Mouse (Mus musculus): ENCODE results near the gene Map4k3.

Gene Map4k3

GRCm38 (mm10) chr17:80729825-80730224 is 1.5 kb upstream of the Map4k3 start:
- peak; percentile 19 for DNase-seq (ENCODE audit: low read depth)

DNA sequence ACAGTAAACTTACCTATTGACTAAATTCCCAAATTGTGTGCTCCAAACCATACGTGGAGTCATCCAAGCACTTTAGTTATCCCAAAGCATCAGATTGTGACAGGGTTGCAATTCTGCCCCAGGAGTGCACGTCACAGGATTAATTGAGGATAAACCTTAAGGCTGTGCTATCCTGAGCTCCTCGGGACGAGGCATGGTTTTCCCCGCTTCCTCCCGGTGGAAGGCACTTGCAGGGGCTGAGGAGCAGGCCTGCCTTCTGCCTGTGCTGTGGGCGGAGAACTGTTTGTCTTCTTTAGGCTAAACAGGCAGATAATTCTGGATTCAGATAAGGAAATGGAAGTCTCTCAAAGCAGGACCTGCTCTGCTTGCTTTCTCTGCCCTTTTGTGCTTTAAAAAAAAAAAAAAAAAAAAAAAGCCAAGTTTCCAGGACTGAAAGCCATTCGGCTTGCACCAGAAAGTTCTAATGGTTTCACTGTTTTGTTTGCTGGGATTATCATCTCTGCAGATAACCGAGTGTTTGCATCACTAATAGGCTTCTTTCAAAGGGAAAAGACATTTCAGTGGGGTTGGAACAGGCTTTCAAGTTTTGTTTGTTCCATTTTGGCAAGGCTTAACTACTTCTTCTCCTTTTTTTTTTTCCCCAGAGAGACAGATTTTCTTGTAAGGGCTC is 930 bp upstream of the Map4k3 start:
- DNase-seq (ENCODE audit: low read depth), result no peak

DNA sequence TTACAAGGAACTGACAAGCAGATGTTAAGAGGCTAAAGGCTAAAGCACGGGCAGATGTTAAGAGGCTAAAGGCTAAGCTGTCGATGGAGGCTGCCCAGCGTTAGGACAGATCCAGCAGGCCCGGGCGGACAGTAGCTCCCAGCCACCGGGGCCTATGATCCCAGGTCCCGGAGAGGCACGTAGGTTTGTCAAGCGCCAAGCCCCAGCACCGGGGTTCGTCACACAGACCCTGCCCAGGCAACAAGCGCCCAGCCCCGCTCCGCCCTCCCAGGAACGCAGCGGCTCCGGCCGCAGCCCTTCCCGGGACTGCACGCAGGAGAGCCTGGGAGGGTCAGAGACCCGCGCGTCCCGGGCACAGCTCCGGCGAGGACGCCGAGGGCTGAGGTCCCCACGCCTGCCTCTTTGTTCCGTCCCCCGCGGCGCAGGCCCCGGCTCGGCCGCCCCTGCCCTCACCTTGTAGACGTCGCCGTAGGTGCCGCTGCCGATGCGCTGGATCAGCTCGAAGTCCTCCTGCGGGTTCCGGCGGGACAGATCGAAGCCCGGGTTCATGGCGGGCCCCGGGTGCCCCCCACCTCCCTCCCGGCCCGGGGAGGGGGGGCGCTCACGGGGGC is 839 bp downstream of the Map4k3 start:
- DNase-seq (ENCODE audit: low read depth), result peak; percentile 43

GRCm38 (mm10) chr17:80726821-80727220 is 1.5 kb downstream of the Map4k3 start:
- peak; percentile 3 for DNase-seq (ENCODE audit: low read depth)

DNA sequence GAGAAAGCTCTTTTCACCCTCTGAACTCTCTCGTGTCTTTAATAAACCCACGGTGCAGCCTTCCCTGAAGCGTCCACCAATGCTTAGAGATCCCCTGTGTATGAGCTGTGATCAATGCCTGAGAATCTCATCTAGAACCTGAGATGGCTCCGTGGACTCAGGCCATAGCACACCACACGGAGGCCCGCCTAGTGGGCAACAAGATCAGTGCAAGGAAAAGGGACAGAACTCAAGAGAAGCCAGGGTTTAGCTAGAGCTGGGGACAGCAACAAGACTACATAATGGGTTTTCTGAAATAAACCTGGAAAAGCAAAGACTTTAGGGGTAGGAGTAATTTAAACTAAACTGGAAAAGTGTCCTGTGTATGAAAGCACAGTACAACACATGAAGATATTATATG is 5.2 kb downstream of the Map4k3 start:
- no peak for DNase-seq (ENCODE audit: low read depth)

DNA sequence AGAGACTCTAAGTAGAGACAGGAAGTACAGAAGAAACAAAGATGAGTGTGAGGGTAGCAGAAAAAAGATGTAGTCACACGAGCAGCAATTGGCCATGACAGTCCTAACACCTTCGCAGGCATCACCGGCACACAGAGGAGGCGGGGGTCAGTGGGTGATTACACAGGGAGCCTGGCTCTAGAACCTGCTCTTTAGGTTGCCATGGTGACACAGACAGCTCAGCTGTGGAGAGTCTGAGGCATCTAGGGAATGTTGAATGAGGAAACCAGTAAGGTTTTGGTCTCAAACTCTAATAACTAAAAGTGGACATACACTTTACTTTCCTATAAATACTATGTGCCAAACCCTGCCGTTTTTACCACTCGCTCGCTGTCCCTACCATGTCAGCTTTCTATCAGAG is 6.6 kb downstream of the Map4k3 start:
- DNase-seq (ENCODE audit: low read depth), result no peak

DNA sequence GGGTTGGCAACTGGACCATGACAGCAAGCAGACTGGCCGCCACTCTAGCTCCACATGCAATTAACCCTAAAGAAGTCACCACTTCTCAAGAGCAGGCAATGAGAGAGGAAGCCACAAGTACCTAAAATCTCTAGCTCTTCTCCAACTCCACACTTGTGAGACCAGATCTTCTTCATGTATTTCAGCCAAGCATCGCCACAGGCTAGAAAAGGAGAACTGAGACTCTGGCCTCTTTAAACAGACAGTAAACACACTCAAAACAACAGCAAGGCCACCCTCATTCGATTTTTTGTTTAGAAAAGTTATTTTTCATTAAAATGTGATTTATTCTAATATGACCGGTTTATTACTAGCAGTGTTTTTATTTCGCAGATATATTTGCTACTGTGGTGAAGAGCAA is 9.0 kb downstream of the Map4k3 start:
- no peak for DNase-seq (ENCODE audit: low read depth)

DNA sequence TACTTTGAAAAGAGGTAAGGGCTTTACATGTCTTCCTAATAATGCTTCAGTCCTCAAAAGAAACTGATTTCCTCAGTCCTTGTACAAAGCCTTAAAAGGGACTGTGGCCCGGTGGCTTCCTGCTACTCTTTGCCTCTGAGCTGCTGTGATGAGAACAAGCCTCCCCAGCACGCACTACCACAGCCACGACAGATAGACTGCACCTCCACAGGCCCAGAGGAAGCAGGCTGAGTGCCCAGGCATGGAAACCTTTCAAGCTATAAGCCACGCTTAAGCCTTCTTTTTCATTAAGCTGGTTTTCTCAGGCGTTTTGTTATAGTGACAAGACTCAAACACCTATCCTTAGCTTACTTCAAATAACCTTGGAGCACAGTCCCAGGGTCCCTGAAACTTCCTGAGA is 10.0 kb downstream of the Map4k3 start:
- no peak for DNase-seq (ENCODE audit: low read depth)

- DNase-seq (ENCODE audit: low read depth), result no peak
Observed at GRCm38 (mm10) chr17:80713588-80713987, 14.7 kb downstream of the Map4k3 start.

- no peak for DNase-seq (ENCODE audit: low read depth)
Observed at GRCm38 (mm10) chr17:80709921-80710838, 18.1 kb downstream of the Map4k3 start.

GRCm38 (mm10) chr17:80708803-80709202 is 19.5 kb downstream of the Map4k3 start:
- no peak for DNase-seq (ENCODE audit: low read depth)

GRCm38 (mm10) chr17:80707176-80707575 is 21.1 kb downstream of the Map4k3 start:
- DNase-seq (ENCODE audit: low read depth), result no peak

DNA sequence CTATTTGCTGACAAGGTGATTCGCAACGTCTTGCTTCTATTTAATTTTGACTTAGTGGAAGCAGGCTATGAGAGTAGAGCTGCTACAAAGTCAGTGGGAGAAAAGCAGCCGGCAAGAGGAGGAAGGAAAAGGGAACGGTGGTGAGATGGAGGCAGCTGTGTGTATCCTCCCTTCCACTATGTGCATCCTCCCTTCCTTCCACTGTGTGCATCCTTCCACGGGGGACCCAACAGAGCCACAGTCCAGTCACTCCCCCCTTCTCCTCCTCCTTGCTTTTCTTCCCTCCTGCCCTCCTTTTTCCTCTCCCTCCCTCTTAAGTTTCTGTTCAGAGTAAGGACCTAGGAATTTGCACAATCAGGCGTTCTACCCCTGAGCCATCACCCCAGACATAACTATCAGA is 21.7 kb downstream of the Map4k3 start:
- DNase-seq (ENCODE audit: low read depth), result no peak

DNA sequence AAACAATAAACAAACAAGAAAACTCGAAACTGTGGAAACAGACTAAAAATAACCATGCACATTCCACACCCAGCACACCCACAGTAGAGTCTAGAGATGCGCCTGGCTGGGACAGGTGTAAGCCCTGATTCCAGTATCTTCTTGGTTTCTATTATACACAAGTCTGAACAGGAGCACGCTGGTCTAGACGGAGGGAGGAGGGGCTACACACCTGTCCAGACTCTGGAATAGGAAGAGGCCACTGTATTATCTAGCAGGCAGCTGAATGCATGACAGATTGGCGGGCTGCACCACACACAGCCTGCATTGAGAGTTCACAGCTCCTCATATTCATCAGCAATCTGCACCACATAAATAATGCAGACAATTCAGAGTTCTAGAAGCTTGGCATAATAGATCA is 26.6 kb downstream of the Map4k3 start:
- no peak for DNase-seq (ENCODE audit: low read depth)

DNA sequence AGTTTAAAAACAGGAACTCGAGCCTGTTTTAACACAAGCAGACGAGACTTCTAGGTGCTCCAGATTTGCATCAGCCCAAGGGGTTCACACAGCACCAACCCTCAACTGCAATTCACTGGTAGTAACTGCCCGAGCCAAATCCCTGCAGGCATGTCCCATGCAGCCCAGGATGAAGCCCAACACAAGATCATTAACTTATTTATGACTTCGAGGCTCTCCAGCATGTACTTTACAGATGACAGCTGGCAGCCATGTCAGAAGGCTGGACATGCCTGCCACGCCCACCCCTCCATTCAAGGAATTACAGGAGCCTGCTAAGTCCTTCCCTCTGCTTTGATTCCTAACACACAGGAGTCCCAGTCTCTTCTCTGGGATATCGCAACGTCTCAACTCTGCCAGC is 29.4 kb downstream of the Map4k3 start:
- DNase-seq (ENCODE audit: low read depth), result no peak

DNA sequence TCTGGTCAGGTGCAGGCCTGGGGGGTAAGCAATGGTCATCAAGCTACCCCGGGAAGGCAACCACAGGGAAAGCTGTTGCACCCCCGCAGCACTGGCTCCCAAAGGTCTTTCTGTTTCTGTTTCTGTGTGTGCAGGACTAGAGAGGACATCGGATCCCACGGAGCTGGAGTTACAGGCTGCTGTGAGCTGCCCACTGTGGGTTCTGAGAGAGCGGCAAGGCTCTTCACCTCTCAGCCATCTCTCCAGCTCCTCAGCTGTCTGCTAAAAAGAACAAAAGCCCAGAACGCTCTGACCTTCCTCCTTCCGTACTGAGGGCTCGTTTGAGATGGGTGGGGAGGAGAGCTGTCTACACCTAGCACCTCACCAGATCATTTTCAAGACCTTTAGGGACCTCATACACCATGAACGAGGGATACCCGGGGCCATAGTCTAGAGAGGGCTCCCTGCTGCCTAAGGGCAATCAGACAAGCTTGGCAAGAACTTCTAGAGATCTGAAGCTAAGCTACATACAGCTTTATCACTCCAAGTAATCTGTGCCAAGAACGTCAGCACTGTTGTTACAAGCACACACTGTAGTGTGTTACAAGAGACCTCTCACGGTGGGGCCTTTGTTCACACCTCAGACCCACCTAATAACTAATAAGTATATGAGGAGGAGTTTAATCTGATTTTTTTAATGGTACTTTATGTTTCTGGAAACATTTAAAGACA is 29.9 kb downstream of the Map4k3 start:
- DNase-seq (ENCODE audit: low read depth), result no peak

- DNase-seq (ENCODE audit: low read depth), result no peak
Observed at GRCm38 (mm10) chr17:80696956-80697355, 31.3 kb downstream of the Map4k3 start.

- DNase-seq (ENCODE audit: low read depth), result no peak
Observed at GRCm38 (mm10) chr17:80696210-80696609, 32.1 kb downstream of the Map4k3 start.

DNA sequence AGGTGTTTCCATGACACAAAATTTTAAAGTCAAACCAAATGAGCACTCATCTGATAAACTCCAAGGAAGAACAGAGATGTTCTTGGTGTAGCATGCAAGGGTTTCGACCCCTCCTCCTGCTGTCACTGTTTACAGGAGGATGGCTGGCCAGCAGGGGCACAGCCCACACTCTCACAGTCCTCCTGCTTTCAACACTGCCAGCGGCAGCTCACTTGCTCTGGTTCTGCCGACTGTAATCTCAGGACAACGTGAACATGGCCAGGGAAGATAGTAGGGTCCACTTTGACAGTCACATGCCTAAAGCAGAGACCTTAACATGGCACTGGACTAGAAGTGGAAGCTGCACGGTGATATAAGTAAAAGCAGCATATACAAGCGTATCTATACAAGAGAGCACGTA is 34.6 kb downstream of the Map4k3 start:
- DNase-seq (ENCODE audit: low read depth), result no peak

DNA sequence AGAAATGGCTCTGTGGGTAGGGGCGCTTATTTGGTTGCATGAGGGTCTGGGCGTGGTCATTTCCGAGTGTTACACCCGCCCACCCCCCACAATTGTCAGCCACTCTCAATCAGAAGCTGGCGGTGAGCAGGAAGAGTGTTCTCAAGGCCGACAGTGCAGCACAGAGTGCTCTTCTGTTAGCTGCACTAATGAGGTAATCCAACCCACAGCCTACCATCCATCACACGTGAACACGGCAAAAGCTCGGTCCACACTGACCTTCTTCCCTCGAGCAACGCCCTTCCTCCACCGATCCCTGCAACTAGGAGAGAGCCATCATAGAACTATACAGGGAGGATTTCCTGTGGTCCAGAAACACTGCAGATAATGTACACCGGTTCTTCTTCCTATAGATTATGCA is 36.1 kb downstream of the Map4k3 start:
- no peak for DNase-seq (ENCODE audit: low read depth)

DNA sequence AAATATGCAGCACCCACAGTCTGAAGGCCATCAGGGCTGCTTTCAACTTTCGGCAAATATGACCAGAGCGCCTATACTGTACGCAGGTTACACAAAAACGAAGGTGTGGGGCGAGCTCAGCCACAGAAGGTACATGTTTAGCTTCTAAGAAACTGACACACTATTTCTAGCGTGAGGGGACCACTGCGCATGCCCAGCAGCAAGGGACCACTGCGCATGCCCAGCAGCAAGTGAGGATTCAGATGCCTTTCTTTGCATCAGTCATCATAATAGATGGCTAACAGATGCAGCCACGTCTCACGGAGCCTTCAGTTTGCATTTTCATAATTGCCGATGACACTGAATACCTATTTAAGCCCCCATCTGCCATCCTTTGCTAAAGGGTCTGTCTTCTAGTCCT is 39.6 kb downstream of the Map4k3 start:
- no peak for DNase-seq (ENCODE audit: low read depth)

- DNase-seq (ENCODE audit: low read depth), result no peak
Observed at GRCm38 (mm10) chr17:80686066-80686465, 42.2 kb downstream of the Map4k3 start.
